ENCODE assay signal across 22 mouse cellular contexts in the genomic region with DNA sequence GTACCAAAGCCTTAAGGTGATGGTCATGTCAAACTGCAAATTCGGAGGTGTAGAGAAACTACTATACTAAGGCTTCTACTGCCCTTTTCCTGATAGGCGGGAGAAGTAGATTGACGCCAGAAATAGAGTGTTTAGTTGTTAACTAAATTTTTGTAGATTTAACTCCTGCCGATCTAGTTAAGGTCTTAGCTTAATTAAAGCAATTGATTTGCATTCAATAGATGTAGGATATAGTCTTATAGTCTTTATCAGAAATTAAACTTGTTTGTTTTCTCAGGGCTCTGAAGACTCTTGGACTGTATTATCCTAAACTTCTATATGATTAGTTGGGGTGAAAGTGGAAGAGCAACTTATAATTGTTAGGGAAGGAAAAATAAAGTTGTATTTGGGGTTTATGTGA. TPM values are rescaled to one million over a fixed set of nuclear protein-coding genes. Genes with fewer than 3 reads are reported as not detected.
DNase-seq lines count a peak whose midpoint lies in the region; ATAC-seq lines count a peak whose summit lies in the region.
"Had no signal": no experiment of that assay in that cellular context is flagged by ENCODE, and none has a peak within 500 bp of the region (broad histone marks: within the 10 kb centered on the region; RNA-seq: fewer than 3 reads in every experiment).

No protein-coding gene starts in this region.

- no peaks in the 10 kb centered on the region for H3K27me3 ChIP-seq in heart, embryonic 14.5 days (ENCODE audit: control insufficient read depth, insufficient read depth, low read length)
- no peaks in the 10 kb centered on the region for H3K27me3 ChIP-seq in forebrain, embryonic 11.5 days (ENCODE audit: control insufficient read depth, insufficient read depth, low read length)
- H3K27me3 ChIP-seq: embryonic facial prominence, embryonic 12.5 days; kidney, embryonic 15.5 days; limb, embryonic 12.5 days; lung, embryonic 15.5 days; megakaryocyte, embryonic 14.5 days; stomach, embryonic 15.5 days had no signal

- no peak overlapping the region for H3K9ac ChIP-seq in heart, embryonic 14.5 days (ENCODE audit: low read length)
- H3K9ac ChIP-seq in forebrain, embryonic 11.5 days (ENCODE audit: low read length) = no peak overlapping the region
- H3K9ac ChIP-seq: embryonic facial prominence, embryonic 12.5 days; kidney, embryonic 15.5 days; limb, embryonic 12.5 days; lung, embryonic 15.5 days; stomach, embryonic 15.5 days had no signal

- H3K27ac ChIP-seq in heart, embryonic 14.5 days (replicated peaks in 1 of 2; ENCODE audit: control insufficient read depth in 1 of 2, insufficient read depth in 1 of 2, low read depth in 2 of 2, low read length in 2 of 2) = no peak overlapping the region
- H3K27ac ChIP-seq in forebrain, embryonic 11.5 days (ENCODE audit: low read depth, low read length) = no peak overlapping the region
- H3K27ac ChIP-seq: embryonic facial prominence, embryonic 12.5 days; forebrain, embryonic 10.5 days; kidney, embryonic 15.5 days; limb, embryonic 12.5 days; lung, embryonic 15.5 days; stomach, embryonic 15.5 days had no signal

- no peak overlapping the region for H3K4me2 ChIP-seq in heart, embryonic 14.5 days (ENCODE audit: low read length)
- no peak overlapping the region for H3K4me2 ChIP-seq in forebrain, embryonic 11.5 days (ENCODE audit: low read depth, low read length, severe bottlenecking)
- H3K4me2 ChIP-seq: embryonic facial prominence, embryonic 12.5 days; kidney, embryonic 15.5 days; limb, embryonic 12.5 days; lung, embryonic 15.5 days; stomach, embryonic 15.5 days had no signal

- H3K4me1 ChIP-seq in heart, embryonic 14.5 days (ENCODE audit: control insufficient read depth in 2 of 2, insufficient read depth in 2 of 2, low read length in 2 of 2) = peaks cover 0 to 6% of the 10 kb centered on the region in 2 experiments; a peak in 2 of 4 replicates
- H3K4me1 ChIP-seq in forebrain, embryonic 11.5 days (replicated peaks; ENCODE audit: control insufficient read depth, insufficient read depth, low read length) = peaks cover 5% of the 10 kb centered on the region; the same call in 1 of the 2 replicates

- no peak for DNase-seq in heart, adult 9 months (ENCODE audit: low spot score in 2 of 2)
- peak; percentile 2 for DNase-seq in retina, postnatal 1 day
- DNase-seq in retina, embryonic 14.5 days (ENCODE audit: low spot score) = no peak
- no peak for DNase-seq in embryo, embryonic 10 days (ENCODE audit: low spot score)
- DNase-seq in forebrain, embryonic 11.5 days (ENCODE audit: low spot score) = no peak
- no peak for DNase-seq in gastrocnemius, postnatal 4 days (ENCODE audit: low spot score in 2 of 2)
- DNase-seq: adrenal gland, postnatal 36 days; cerebellum, postnatal 14 days; heart, adult 18-20 months; heart, postnatal 36 days; spleen, adult 18-20 months; thymus, postnatal 25 days had no signal

- no peak overlapping the region for H3K4me3 ChIP-seq in heart, embryonic 14.5 days (ENCODE audit: control insufficient read depth in 1 of 2, insufficient read depth in 1 of 2, low read depth in 1 of 2, low read length in 2 of 2)
- H3K4me3 ChIP-seq in forebrain, embryonic 11.5 days (ENCODE audit: low read depth, low read length) = no peak overlapping the region
- H3K4me3 ChIP-seq: embryonic facial prominence, embryonic 12.5 days; forebrain, embryonic 10.5 days; kidney, embryonic 15.5 days; limb, embryonic 12.5 days; lung, embryonic 15.5 days; megakaryocyte, embryonic 14.5 days; stomach, embryonic 15.5 days had no signal

- peak; percentile 64; the same call in 1 of the 2 replicates for ATAC-seq in heart, embryonic 14.5 days (ENCODE audit: insufficient number of reproducible peaks, insufficient read depth, low FRiP score, low read depth)
- peak; percentile 80 for ATAC-seq in erythroid progenitor cell, adult 5-6 weeks (replicated peaks; ENCODE audit: low FRiP score, poor library complexity, severe bottlenecking)
- no peak for ATAC-seq in forebrain, embryonic 11.5 days (replicated peaks; ENCODE audit: low FRiP score)

- 89% methylated on average over 4 of the region's 4 CpGs for WGBS in heart, embryonic 14.5 days
- 95% methylated on average over 4 of the region's 4 CpGs for WGBS in forebrain, embryonic 11.5 days

- peaks cover 10% of the 10 kb centered on the region for H3K36me3 ChIP-seq in heart, embryonic 14.5 days (ENCODE audit: control insufficient read depth, insufficient read depth, low read length)
- no peaks in the 10 kb centered on the region; the same call in 1 of the 2 replicates for H3K36me3 ChIP-seq in forebrain, embryonic 11.5 days (ENCODE audit: control insufficient read depth, insufficient read depth, low read length)

- no peaks in the 10 kb centered on the region for H3K9me3 ChIP-seq in heart, embryonic 14.5 days (ENCODE audit: control insufficient read depth, low read length)
- no peaks in the 10 kb centered on the region for H3K9me3 ChIP-seq in forebrain, embryonic 11.5 days (ENCODE audit: control insufficient read depth, low read length)
- H3K9me3 ChIP-seq: embryonic facial prominence, embryonic 12.5 days; forebrain, embryonic 10.5 days; kidney, embryonic 15.5 days; limb, embryonic 12.5 days; lung, embryonic 15.5 days; megakaryocyte, embryonic 14.5 days; stomach, embryonic 15.5 days had no signal

RNA-seq across cellular contexts. Expression of a gene that starts 5.8 kb away (rescaled TPM):
- polyA plus RNA-seq in heart, embryonic 14.5 days (2014; fragmentation: Nextera tagmentation; extraction: Ambion mirVana) = 36.5 and 36.9 TPM in 2 replicates
- 20.5 and 26.3 TPM in 2 replicates for total RNA-seq in erythroid progenitor cell, adult 5-6 weeks (2015; ENCODE audit: low replicate concordance)
- total RNA-seq in erythroid progenitor cell, adult 5-6 weeks (2017; ENCODE audit: low replicate concordance) = 11.3 and 14.4 TPM in 2 replicates
- polyA plus RNA-seq in forebrain, embryonic 11.5 days (2014; fragmentation: Nextera tagmentation; extraction: Ambion mirVana) = 69.1 and 69.2 TPM in 2 replicates
- total RNA-seq in gastrocnemius, postnatal 4 days (2021) = 10 to 100 TPM; 49.8 to 50.5 TPM

RNA-seq across cellular contexts. Expression of a gene that starts 5.8 kb away (rescaled TPM):
- 68.0 and 72.9 TPM in 2 replicates for polyA plus RNA-seq in heart, embryonic 14.5 days (2014; fragmentation: Nextera tagmentation; extraction: Ambion mirVana)
- total RNA-seq in erythroid progenitor cell, adult 5-6 weeks (2015; ENCODE audit: low replicate concordance) = 14.3 and 21.6 TPM in 2 replicates
- total RNA-seq in erythroid progenitor cell, adult 5-6 weeks (2017; ENCODE audit: low replicate concordance) = 6.6 and 26.4 TPM in 2 replicates
- 133 and 142 TPM in 2 replicates for polyA plus RNA-seq in forebrain, embryonic 11.5 days (2014; fragmentation: Nextera tagmentation; extraction: Ambion mirVana)
- 10 to 100 TPM; 29.9 to 33.8 TPM for total RNA-seq in gastrocnemius, postnatal 4 days (2021)

RNA-seq across cellular contexts. Expression of a gene that starts 43.6 kb away (rescaled TPM):
- polyA plus RNA-seq in heart, embryonic 14.5 days (2014; fragmentation: Nextera tagmentation; extraction: Ambion mirVana) = not detected in 2 replicates
- total RNA-seq in erythroid progenitor cell, adult 5-6 weeks (2015; ENCODE audit: low replicate concordance) = not detected in 2 replicates
- not detected in 2 replicates for total RNA-seq in erythroid progenitor cell, adult 5-6 weeks (2017; ENCODE audit: low replicate concordance)
- not detected in 2 replicates for polyA plus RNA-seq in forebrain, embryonic 11.5 days (2014; fragmentation: Nextera tagmentation; extraction: Ambion mirVana)
- 100 to 1,000 TPM; 207 to 229 TPM for total RNA-seq in gastrocnemius, postnatal 4 days (2021)
- polyA plus RNA-seq: forebrain, embryonic 10.5 days; limb, embryonic 12.5 days; neural tube, embryonic 14.5 days had no signal

Comparison
In these comparisons a context has a peak if more than half of its experiments do, and no peak if none do; other contexts are left out.
1. RNA of a gene that starts 43.6 kb away (total RNA-seq): 207 to 229 TPM in gastrocnemius, postnatal 4 days; not detected in erythroid progenitor cell, adult 5-6 weeks; every median in the first group is over 100 times any median in the second.